Mouse (Mus musculus) small intestine, adult 2 months (tissue): Measurements from ENCODE around the gene Sphk1.

Experiments
- CTCF ChIP-seq: fragments of 200-500 bp; IDR thresholded peaks from 2 replicates; pipeline ENCODE4 v1.5.1; 2012; ENCODE audit warnings: low read depth, mild to moderate bottlenecking, control low read depth, inconsistent platforms, low read length, moderate library complexity, mixed read lengths; ENCODE audit not compliant: insufficient replicate concordance, insufficient read length; ENCODE audit errors: extremely low read depth
- POLR2A ChIP-seq: fragments of 200-500 bp; IDR thresholded peaks from 2 replicates; pipeline ENCODE4 v1.6.1; 2012; ENCODE audit warnings: low read depth, mild to moderate bottlenecking, control low read depth, inconsistent platforms, low read length, moderate library complexity

GRCm38 (mm10) chr11:116513531-116514038, 17.1 kb upstream of the Sphk1 start:
- TF ChIP-seq CTCF (no peak), POLR2A (no peak)
